Mouse (Mus musculus) stomach, postnatal 0 days (tissue): ENCODE measurements around the gene Scin. TPM values are rescaled to one million over a fixed set of nuclear protein-coding genes. Genes with fewer than 3 reads are reported as not detected.
"Not testable (repeated sequence)": the region's sequence is repeated elsewhere in the genome, so short reads cannot be mapped to it uniquely, and the experiment has no call there.

Experiments
- ATAC-seq: fragments of 200-750 bp; cut with Nextera tagmentation; 2 replicates; pipeline ENCODE4 v1.8.0; 2017; ENCODE audit not compliant: low FRiP score, low TSS enrichment
- DNase-seq: peaks from one replicate; pipeline ENCODE4 v3.0.0-alpha.2; 2016; ENCODE audit warnings: low spot score
- H3K27ac ChIP-seq: fragments of 300-500 bp; sonication (generic); replicated peaks from 2 replicates; pipeline ENCODE4 v1.5.1; 2014; ENCODE audit warnings: mild to moderate bottlenecking, control low read depth
- H3K27me3 ChIP-seq: fragments of 300-500 bp; sonication (generic); 2 replicates; pipeline ENCODE4 v1.6.1; 2014; ENCODE audit warnings: low read length; ENCODE audit not compliant: control insufficient read depth, insufficient read depth
- H3K36me3 ChIP-seq: fragments of 300-500 bp; sonication (generic); 2 replicates; pipeline ENCODE4 v1.6.1; 2014; ENCODE audit warnings: low read length, mixed read lengths; ENCODE audit not compliant: control insufficient read depth, insufficient read depth
- H3K4me1 ChIP-seq: fragments of 300-500 bp; sonication (generic); replicated peaks from 2 replicates; pipeline ENCODE4 v1.6.1; 2014; ENCODE audit warnings: antibody characterized with exemption; ENCODE audit not compliant: control insufficient read depth, insufficient read depth
- H3K4me2 ChIP-seq: fragments of 300-500 bp; sonication (generic); replicated peaks from 2 replicates; pipeline ENCODE4 v1.6.1; 2014; ENCODE audit warnings: low read depth, mild to moderate bottlenecking, control low read depth, moderate library complexity
- H3K4me3 ChIP-seq: fragments of 300-500 bp; sonication (generic); 2 replicates; pipeline ENCODE4 v1.5.1; 2014; ENCODE audit warnings: low read depth, low read length, control low read depth
- H3K9ac ChIP-seq: fragments of 300-500 bp; sonication (generic); 2 replicates; pipeline ENCODE4 v1.6.1; 2014; ENCODE audit warnings: mild to moderate bottlenecking, low read length, control low read depth, mixed read lengths
- H3K9me3 ChIP-seq: fragments of 300-500 bp; sonication (generic); 2 replicates; pipeline ENCODE4 v1.6.1; 2016; ENCODE audit warnings: low read length; ENCODE audit not compliant: control insufficient read depth
- CTCF ChIP-seq: IDR thresholded peaks from 2 replicates; pipeline ENCODE4 v1.5.1; 2016; ENCODE audit warnings: antibody characterized with exemption, low read depth, mild to moderate bottlenecking, moderate library complexity
- EP300 ChIP-seq: optimal IDR thresholded peaks from 2 replicates; pipeline ENCODE3; 2016; ENCODE audit warnings: antibody characterized with exemption
- WGBS: fragments of 180-500 bp; shearing (Covaris S2); extraction: QIAGEN DNeasy Blood & Tissue Kit; methylation state at CpG from one replicate; pipeline ENCODE4 v1.1.7; 2014; 5-methylcytosine and 5-hydroxymethylcytosine counted together
- polyA plus RNA-seq: library from polyadenylated mRNA; unstranded; fragments of >200 nt; fragmentation: Nextera tagmentation; extraction: Ambion mirVana; gene quantifications from 2 replicates; pipeline ENCODE4 v1.2.1, GENCODE M21; 2015

Gene Scin
- 0.24 and 0.27 TPM in 2 replicates for polyA plus RNA-seq

DNA sequence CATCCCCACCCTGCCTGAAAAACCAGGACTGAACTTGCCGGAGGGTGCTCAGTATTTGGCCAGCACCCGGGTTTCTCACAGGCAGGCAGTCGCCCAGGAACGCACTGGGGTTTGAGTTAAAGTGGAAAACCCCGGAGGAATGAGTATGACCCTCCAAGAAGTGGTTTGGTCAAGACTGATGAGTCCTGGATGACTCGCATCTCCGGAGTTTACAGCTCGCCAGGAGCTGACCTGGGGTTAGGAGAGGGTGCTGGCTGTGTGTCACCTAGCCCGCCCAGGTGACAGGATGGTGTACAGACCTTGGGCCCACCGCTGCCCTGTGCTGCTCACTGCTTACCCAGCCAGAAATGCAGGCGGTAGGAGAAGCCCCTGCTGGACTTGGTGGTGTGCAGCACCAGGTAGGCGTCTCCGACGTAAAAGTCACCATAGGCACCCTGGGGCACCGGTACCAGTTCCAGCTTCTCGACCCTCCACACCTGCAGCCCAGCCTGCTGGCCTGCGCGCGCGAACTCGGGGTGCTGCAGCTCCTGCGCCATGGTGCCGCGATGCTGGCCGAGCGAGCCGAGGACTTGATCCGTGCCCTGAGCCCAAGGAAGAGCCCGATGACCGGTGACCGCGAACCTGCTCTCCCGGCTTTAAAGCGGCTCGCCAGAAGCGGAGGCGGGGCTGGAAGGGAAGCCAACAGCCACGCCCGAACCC is at the start of gene Scin:
TSS of gene Scin (minus strand) at position 656 of the 699 bp plus-strand sequence.
- Histone ChIP-seq H3K9me3 (no peaks in the 10 kb centered on the region), H3K4me2 (peak within 1 kb of the TSS; percentile 65), H3K36me3 (no peaks in the 10 kb centered on the region), H3K9ac (no peak within 1 kb of the TSS), H3K27ac (no peak within 1 kb of the TSS), H3K4me1 (peaks cover 7% of the 10 kb centered on the region), H3K4me3 (peak within 1 kb of the TSS; percentile 40), H3K27me3 (no peaks in the 10 kb centered on the region)
- ATAC-seq (no peak), DNase-seq (peak; percentile 31)
- no peak for TF ChIP-seq CTCF
- TF ChIP-seq EP300, result no peak
- 2% methylated on average over 39 of the region's 39 CpGs for WGBS

DNA sequence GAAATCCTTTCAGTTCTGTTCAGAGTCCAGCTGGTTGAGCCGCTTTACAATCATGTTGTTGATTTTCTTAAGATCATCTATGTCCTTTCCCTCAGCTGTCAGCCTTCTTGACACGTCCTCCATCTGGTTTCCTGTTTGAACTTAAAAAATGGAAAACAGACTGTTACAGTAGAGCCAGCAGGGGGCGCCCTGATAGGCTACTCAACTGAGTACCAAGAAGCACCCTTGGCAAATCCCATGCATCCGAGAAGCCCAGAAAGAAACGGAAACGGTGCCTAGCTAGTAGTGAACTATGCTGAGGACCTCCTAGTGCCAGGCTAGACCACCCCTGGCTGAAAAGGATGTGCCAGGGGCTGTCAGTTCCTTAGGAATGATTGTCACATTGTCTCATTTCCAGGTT is 43.1 kb upstream of the Scin start:
- DNase-seq, result no peak

DNA sequence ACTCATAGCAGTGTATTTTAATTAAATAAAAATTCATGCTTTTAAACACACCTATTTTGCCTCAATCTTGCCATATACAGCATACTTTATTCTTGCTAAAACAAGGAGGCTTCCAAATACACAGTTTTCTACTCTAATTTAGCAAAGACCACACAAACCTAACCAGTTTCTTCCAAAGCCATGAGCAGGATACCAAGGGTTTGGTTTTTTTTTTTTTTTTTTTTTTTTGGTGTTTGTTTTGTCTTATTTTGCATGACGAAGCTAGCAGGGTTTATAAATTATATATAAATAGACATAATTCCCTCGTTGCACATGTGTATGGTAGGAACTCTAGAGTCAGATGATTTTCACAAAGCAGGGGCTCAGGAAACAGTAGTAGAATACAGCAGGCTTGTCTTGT is 42.1 kb upstream of the Scin start:
- H3K4me1 ChIP-seq, result no peaks in the 10 kb centered on the region
- no peak overlapping the region for H3K27ac ChIP-seq
- ATAC-seq, result no peak
- TF ChIP-seq EP300 (no peak), CTCF (no peak)
- no peaks in the 10 kb centered on the region for H3K9me3 ChIP-seq
- H3K9ac ChIP-seq, result no peak overlapping the region
- 51% methylated on average over 2 of the region's 2 CpGs for WGBS
- no peaks in the 10 kb centered on the region for H3K36me3 ChIP-seq
- H3K4me3 ChIP-seq, result no peak overlapping the region
- H3K27me3 ChIP-seq, result no peaks in the 10 kb centered on the region
- DNase-seq, result no peak
- H3K4me2 ChIP-seq, result no peak overlapping the region

More for the DNA sequence above, 43.1 kb upstream of the Scin start:
- H3K4me2 ChIP-seq, result no peak overlapping the region
- H3K27me3 ChIP-seq, result no peaks in the 10 kb centered on the region
- no peak overlapping the region for H3K27ac ChIP-seq
- no peaks in the 10 kb centered on the region for H3K9me3 ChIP-seq
- no peak overlapping the region for H3K4me3 ChIP-seq
- H3K36me3 ChIP-seq, result no peaks in the 10 kb centered on the region
- no peak for TF ChIP-seq EP300
- TF ChIP-seq CTCF, result peak; percentile 53
- ATAC-seq, result no peak
- H3K4me1 ChIP-seq, result no peaks in the 10 kb centered on the region
- no peak overlapping the region for H3K9ac ChIP-seq
- 62% methylated on average over 6 of the region's 6 CpGs for WGBS

DNA sequence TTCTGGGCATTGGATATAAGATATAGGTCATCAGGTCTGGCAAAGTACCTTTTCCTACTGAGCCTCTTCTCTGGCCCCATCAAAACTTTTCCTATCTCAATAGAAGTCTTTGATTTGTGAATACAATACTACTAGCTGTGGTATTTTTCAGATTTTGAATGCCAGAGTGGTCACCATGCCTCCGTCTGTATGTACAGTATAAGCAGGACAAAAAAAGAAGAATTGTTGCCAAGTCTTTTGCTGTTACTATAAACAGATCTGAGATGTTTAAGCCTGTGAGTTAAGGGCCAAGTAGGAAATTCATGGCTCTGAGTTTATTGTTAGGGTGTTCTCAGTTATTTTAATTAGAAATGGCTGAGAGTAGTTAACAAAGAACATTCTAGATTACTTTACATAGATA is 41.1 kb upstream of the Scin start:
- not testable (repeated sequence) for H3K4me3 ChIP-seq, ATAC-seq, H3K36me3 ChIP-seq, H3K4me1 ChIP-seq, DNase-seq, H3K27ac ChIP-seq, H3K4me2 ChIP-seq, H3K9me3 ChIP-seq, H3K27me3 ChIP-seq, H3K9ac ChIP-seq
- WGBS, result 23% methylated on average over 1 of the region's 1 CpGs

DNA sequence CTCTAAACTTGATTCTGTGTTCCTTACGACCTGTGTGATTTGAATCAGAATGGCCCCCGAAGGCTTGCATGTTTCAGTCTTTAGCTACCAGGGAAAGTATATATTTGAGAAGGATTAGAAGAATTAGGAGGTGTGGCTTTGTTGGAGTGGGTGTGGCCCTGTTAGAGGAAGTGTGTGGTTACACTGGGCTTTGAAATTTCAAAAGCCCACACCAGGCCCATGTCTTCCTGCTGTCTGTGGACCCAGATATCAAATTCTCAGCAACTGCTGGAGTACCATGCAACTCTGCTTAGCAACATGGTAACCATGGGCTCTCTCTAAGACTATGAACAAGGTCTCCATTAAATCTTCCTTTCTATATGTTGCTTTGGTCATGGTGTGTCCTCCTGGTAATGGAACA is 37.6 kb upstream of the Scin start:
- H3K9ac ChIP-seq, result no peak overlapping the region
- H3K27me3 ChIP-seq, result no peaks in the 10 kb centered on the region; the same call in 1 of the 2 replicates
- H3K4me3 ChIP-seq, result no peak overlapping the region
- H3K4me1 ChIP-seq, result no peaks in the 10 kb centered on the region
- WGBS, result 52% methylated on average over 2 of the region's 2 CpGs
- H3K27ac ChIP-seq, result no peak overlapping the region
- no peaks in the 10 kb centered on the region for H3K9me3 ChIP-seq
- TF ChIP-seq CTCF, result no peak
- no peak for TF ChIP-seq EP300
- H3K4me2 ChIP-seq, result no peak overlapping the region
- DNase-seq, result no peak
- ATAC-seq, result no peak
- no peaks in the 10 kb centered on the region for H3K36me3 ChIP-seq

DNA sequence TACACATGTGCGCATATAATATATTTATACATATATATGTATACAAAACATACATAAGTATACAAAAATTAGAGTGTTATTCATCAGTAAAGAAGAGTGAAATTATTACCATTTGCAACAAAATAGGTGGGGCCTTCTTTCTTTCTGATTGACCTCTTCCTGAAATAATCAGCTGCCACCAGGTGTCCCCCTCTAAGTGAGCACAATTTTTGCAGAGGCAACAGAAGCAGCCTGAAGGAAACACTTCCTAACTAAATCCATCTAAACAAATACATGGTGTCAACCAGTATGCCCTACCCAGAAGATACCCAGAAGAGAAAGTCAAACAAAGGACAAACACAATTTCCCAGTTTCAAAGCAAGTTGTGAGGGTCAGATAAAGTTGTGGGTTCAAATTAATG is 35.6 kb upstream of the Scin start:
- TF ChIP-seq EP300 (no peak), CTCF (no peak; the same call in 1 of the 2 replicates)
- DNase-seq (no peak), ATAC-seq (no peak)
- H3K4me3 ChIP-seq, result no peak overlapping the region
- H3K27ac ChIP-seq, result no peak overlapping the region
- no peaks in the 10 kb centered on the region for H3K4me1 ChIP-seq
- H3K9me3 ChIP-seq, result no peaks in the 10 kb centered on the region
- H3K27me3 ChIP-seq, result no peaks in the 10 kb centered on the region; the same call in 1 of the 2 replicates
- 93% methylated on average over 1 of the region's 1 CpGs for WGBS
- no peaks in the 10 kb centered on the region for H3K36me3 ChIP-seq
- H3K9ac ChIP-seq, result no peak overlapping the region
- no peak overlapping the region for H3K4me2 ChIP-seq
